Mouse (Mus musculus) macrophage (primary cell): Measurements from ENCODE around the gene Slc44a4. TPM values are rescaled to one million over a fixed set of nuclear protein-coding genes. Genes with fewer than 3 reads are reported as not detected.
A peak's percentile ranks its signal among the peaks of the same experiment; 100 is the strongest.
"Not testable (repeated sequence)": the region's sequence is repeated elsewhere in the genome, so short reads cannot be mapped to it uniquely, and the experiment has no call there.

Experiments used
- H3K27ac ChIP-seq: fragments of 350-480 bp; formaldehyde crosslinking; 2 replicates; pipeline ENCODE4 v1.9.0; 2021
- H3K36me3 ChIP-seq: fragments of 350-480 bp; formaldehyde crosslinking; 2 replicates; pipeline ENCODE4 v1.9.0; 2021; ENCODE audit errors: inconsistent target
- H3K4me3 ChIP-seq: fragments of 350-480 bp; formaldehyde crosslinking; 2 replicates; pipeline ENCODE4 v1.9.0; 2021; ENCODE audit errors: inconsistent target
- H3K79me2 ChIP-seq: fragments of 350-480 bp; formaldehyde crosslinking; 2 replicates; pipeline ENCODE4 v1.9.0; 2021; ENCODE audit errors: inconsistent target
- WGBS: methylation state at CpG from one replicate; pipeline ENCODE4 v1.1.7; 2026; ENCODE audit warnings: inconsistent platforms; ENCODE audit not compliant: missing documents; 5-methylcytosine and 5-hydroxymethylcytosine counted together
- polyA plus RNA-seq: library from polyadenylated mRNA; stranded (reverse); fragments of 250-400 nt; gene quantifications from 3 replicates; pipeline ENCODE4 v1.2.4, GENCODE M21; 2018; ENCODE audit warnings: inconsistent platforms

Gene Slc44a4
- polyA plus RNA-seq, 1 experiment from 2014 or later: not detected

- 95% methylated on average over 4 of the region's 4 CpGs for WGBS
- Histone ChIP-seq H3K27ac (no peak overlapping the region), H3K79me2 (no peaks in the 10 kb centered on the region), H3K36me3 (no peaks in the 10 kb centered on the region), H3K4me3 (no peak overlapping the region)
These were observed 29.0 kb downstream of the Slc44a4 start for GRCm38 (mm10) chr17:34943128-34943815.

GRCm38 (mm10) chr17:34944362-34944761, 30.1 kb downstream of the Slc44a4 start:
- Histone ChIP-seq H3K4me3 (no peak overlapping the region), H3K79me2 (no peaks in the 10 kb centered on the region), H3K27ac (no peak overlapping the region), H3K36me3 (peaks cover under 1% of the 10 kb centered on the region; the same call in 1 of the 2 replicates)

- WGBS: 94% methylated on average over 5 of the region's 5 CpGs
- H3K4me3 ChIP-seq: no peak overlapping the region
- peaks cover 12% of the 10 kb centered on the region; the same call in 1 of the 2 replicates for H3K36me3 ChIP-seq
- no peak overlapping the region for H3K27ac ChIP-seq
- H3K79me2 ChIP-seq: peaks cover 6% of the 10 kb centered on the region
These were observed 32.3 kb downstream of the Slc44a4 start for GRCm38 (mm10) chr17:34946486-34947140.

- Histone ChIP-seq H3K79me2 (peaks cover 13% of the 10 kb centered on the region), H3K36me3 (peaks cover 12% of the 10 kb centered on the region; the same call in 1 of the 2 replicates), H3K4me3 (no peak overlapping the region), H3K27ac (no peak overlapping the region)
- WGBS: 30% methylated on average over 6 of the region's 8 CpGs
These were observed 33.3 kb downstream of the Slc44a4 start for GRCm38 (mm10) chr17:34947606-34948005.

- WGBS: 96% methylated on average over 7 of the region's 9 CpGs
- not testable (repeated sequence) for H3K27ac ChIP-seq, H3K4me3 ChIP-seq
- Histone ChIP-seq H3K79me2 (peaks cover 13% of the 10 kb centered on the region), H3K36me3 (peaks cover 12% of the 10 kb centered on the region; the same call in 1 of the 2 replicates)
These were observed 34.7 kb downstream of the Slc44a4 start for GRCm38 (mm10) chr17:34948721-34949552.

GRCm38 (mm10) chr17:34949553-34949969, 35.3 kb downstream of the Slc44a4 start:
- Histone ChIP-seq H3K36me3 (peaks cover 12% of the 10 kb centered on the region; the same call in 1 of the 2 replicates), H3K27ac (no peak overlapping the region), H3K4me3 (no peak overlapping the region), H3K79me2 (peaks cover 13% of the 10 kb centered on the region)
- WGBS: 80% methylated on average over 4 of the region's 4 CpGs

GRCm38 (mm10) chr17:34950514-34951455, 36.5 kb downstream of the Slc44a4 start:
- Histone ChIP-seq H3K27ac (peak overlapping the region; percentile 81; the same call in 1 of the 2 replicates), H3K36me3 (peaks cover 12% of the 10 kb centered on the region; the same call in 1 of the 2 replicates), H3K79me2 (peaks cover 13% of the 10 kb centered on the region), H3K4me3 (peak overlapping the region; percentile 98)
- 44% methylated on average over 10 of the region's 10 CpGs for WGBS

- Histone ChIP-seq H3K4me3 (peak overlapping the region; percentile 98), H3K27ac (peak overlapping the region; percentile 81), H3K36me3 (peaks cover 12% of the 10 kb centered on the region; the same call in 1 of the 2 replicates), H3K79me2 (peaks cover 13% of the 10 kb centered on the region)
- WGBS: under 1% methylated on average over 29 of the region's 29 CpGs
These were observed 37.5 kb downstream of the Slc44a4 start for GRCm38 (mm10) chr17:34951636-34952377.

- H3K79me2 ChIP-seq: peaks cover 13% of the 10 kb centered on the region
- WGBS: under 1% methylated on average over 21 of the region's 23 CpGs
- peak overlapping the region; percentile 81 for H3K27ac ChIP-seq
- H3K36me3 ChIP-seq: peaks cover 12% of the 10 kb centered on the region; the same call in 1 of the 2 replicates
- peak overlapping the region; percentile 98 for H3K4me3 ChIP-seq
These were observed 38.2 kb downstream of the Slc44a4 start for GRCm38 (mm10) chr17:34952378-34953040.

GRCm38 (mm10) chr17:34953258-34953657, 39.0 kb downstream of the Slc44a4 start:
- Histone ChIP-seq H3K4me3 (no peak overlapping the region), H3K79me2 (peaks cover 13% of the 10 kb centered on the region), H3K36me3 (peaks cover 12% of the 10 kb centered on the region; the same call in 1 of the 2 replicates), H3K27ac (0 out of 2 replicates have a peak overlapping the region, but pooled peaks have one; percentile 81)
- 60% methylated on average over 3 of the region's 3 CpGs for whole genome bisulfite sequencing

- no peak overlapping the region for H3K27ac ChIP-seq
- WGBS: 94% methylated on average over 3 of the region's 4 CpGs
- peaks cover 12% of the 10 kb centered on the region; the same call in 1 of the 2 replicates for H3K36me3 ChIP-seq
- H3K79me2 ChIP-seq: peaks cover 13% of the 10 kb centered on the region
- no peak overlapping the region for H3K4me3 ChIP-seq
These were observed 39.6 kb downstream of the Slc44a4 start for GRCm38 (mm10) chr17:34953904-34954303.

GRCm38 (mm10) chr17:34954831-34955230, 40.6 kb downstream of the Slc44a4 start:
- WGBS: 89% methylated on average over 4 of the region's 4 CpGs
- Histone ChIP-seq H3K36me3 (peaks cover 7% of the 10 kb centered on the region; the same call in 1 of the 2 replicates), H3K79me2 (peaks cover 13% of the 10 kb centered on the region), H3K4me3 (no peak overlapping the region), H3K27ac (no peak overlapping the region)
